Mouse (Mus musculus) heart, embryonic 15.5 days (tissue): ENCODE measurements at regions not wholly inside any gene's neighbourhood (a gene's known extent, or its start where the extent isn't known, plus 50 kb on each side); places are given as distances from the start of the nearest gene placed in this dataset.
"Not testable (repeated sequence)": the region's sequence is repeated elsewhere in the genome, so short reads cannot be mapped to it uniquely, and the experiment has no call there.

Experiments
- ATAC-seq: fragments of 200-750 bp; cut with Nextera tagmentation; replicated peaks from 2 replicates; pipeline ENCODE4 v1.8.0; 2017; ENCODE audit warnings: low read depth, moderate TSS enrichment; ENCODE audit not compliant: insufficient number of reproducible peaks, insufficient read depth, low FRiP score
- H3K27ac ChIP-seq: fragments of 300-500 bp; sonication (generic); 2 replicates; pipeline ENCODE4 v1.5.1; 2015; ENCODE audit warnings: mild to moderate bottlenecking, inconsistent platforms
- H3K27me3 ChIP-seq: fragments of 300-500 bp; sonication (generic); 2 replicates; pipeline ENCODE4 v1.6.1; 2015; ENCODE audit warnings: inconsistent platforms
- H3K36me3 ChIP-seq: fragments of 300-500 bp; sonication (generic); 2 replicates; pipeline ENCODE4 v1.6.1; 2015; ENCODE audit warnings: mild to moderate bottlenecking, inconsistent platforms
- H3K4me1 ChIP-seq: fragments of 300-500 bp; sonication (generic); replicated peaks from 2 replicates; pipeline ENCODE4 v1.6.1; 2015; ENCODE audit warnings: inconsistent platforms
- H3K4me2 ChIP-seq: fragments of 300-500 bp; sonication (generic); 2 replicates; pipeline ENCODE4 v1.6.1; 2015; ENCODE audit warnings: inconsistent platforms, mild to moderate bottlenecking, moderate library complexity
- H3K4me3 ChIP-seq: fragments of 300-500 bp; sonication (generic); 2 replicates; pipeline ENCODE4 v1.5.1; 2015; ENCODE audit warnings: mild to moderate bottlenecking, inconsistent platforms
- H3K9ac ChIP-seq: fragments of 300-500 bp; sonication (generic); 2 replicates; pipeline ENCODE4 v1.6.1; 2015; ENCODE audit warnings: mild to moderate bottlenecking, inconsistent platforms
- H3K9me3 ChIP-seq: fragments of 300-500 bp; sonication (generic); replicated peaks from 2 replicates; pipeline ENCODE4 v1.6.1; 2016; ENCODE audit warnings: inconsistent platforms
- WGBS: fragments of 180-500 bp; shearing (Covaris S2); methylation state at CpG from one replicate; pipeline ENCODE4 v1.1.7; 2015; ENCODE audit warnings: mixed read lengths; 5-methylcytosine and 5-hydroxymethylcytosine counted together

DNA sequence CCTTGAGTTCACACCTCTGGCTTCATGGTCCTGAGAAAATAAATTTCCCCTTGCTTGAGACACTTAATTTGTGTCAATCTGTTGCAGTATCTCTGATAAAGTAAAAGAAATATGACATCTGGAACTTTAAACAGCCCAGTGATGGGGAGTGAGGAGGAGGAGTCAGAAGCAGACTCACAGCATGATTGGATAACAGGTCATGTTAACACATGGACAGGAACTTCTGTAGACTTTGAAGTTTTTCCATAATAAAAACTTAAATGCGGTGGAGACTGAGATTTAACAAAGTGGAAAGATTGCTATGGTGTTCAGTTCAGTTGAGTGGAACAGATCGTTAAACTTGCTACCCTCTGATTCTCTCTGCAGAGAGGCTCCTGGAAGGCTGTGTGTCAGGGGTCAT, 143.7 kb upstream of the Gm10306 start:
- 69% methylated on average over 2 of the region's 2 CpGs for WGBS
- no peaks in the 10 kb centered on the region for H3K4me1 ChIP-seq
- no peak overlapping the region for H3K4me3 ChIP-seq
- H3K27me3 ChIP-seq = no peaks in the 10 kb centered on the region
- H3K36me3 ChIP-seq = no peaks in the 10 kb centered on the region
- H3K9me3 ChIP-seq = no peaks in the 10 kb centered on the region
- no peak overlapping the region for H3K9ac ChIP-seq
- H3K27ac ChIP-seq = no peak overlapping the region
- no peak for ATAC-seq
- H3K4me2 ChIP-seq = no peak overlapping the region

- WGBS = 56% methylated on average over 10 of the region's 10 CpGs
- H3K4me1 ChIP-seq, H3K9ac ChIP-seq, ATAC-seq, H3K27me3 ChIP-seq, H3K36me3 ChIP-seq, H3K4me2 ChIP-seq, H3K9me3 ChIP-seq, H3K27ac ChIP-seq, H3K4me3 ChIP-seq: not testable (repeated sequence)
These were observed 130.8 kb upstream of the Gm10306 start for GRCm38 (mm10) chr4:94425525-94425924.

GRCm38 (mm10) chr4:94427581-94427980, 128.8 kb upstream of the Gm10306 start:
- Histone ChIP-seq H3K27ac (no peak overlapping the region), H3K9ac (no peak overlapping the region), H3K27me3 (no peaks in the 10 kb centered on the region), H3K4me2 (no peak overlapping the region), H3K4me3 (no peak overlapping the region), H3K9me3 (no peaks in the 10 kb centered on the region), H3K36me3 (no peaks in the 10 kb centered on the region), H3K4me1 (no peaks in the 10 kb centered on the region)
- no peak for ATAC-seq
- WGBS = 87% methylated on average over 5 of the region's 5 CpGs

DNA sequence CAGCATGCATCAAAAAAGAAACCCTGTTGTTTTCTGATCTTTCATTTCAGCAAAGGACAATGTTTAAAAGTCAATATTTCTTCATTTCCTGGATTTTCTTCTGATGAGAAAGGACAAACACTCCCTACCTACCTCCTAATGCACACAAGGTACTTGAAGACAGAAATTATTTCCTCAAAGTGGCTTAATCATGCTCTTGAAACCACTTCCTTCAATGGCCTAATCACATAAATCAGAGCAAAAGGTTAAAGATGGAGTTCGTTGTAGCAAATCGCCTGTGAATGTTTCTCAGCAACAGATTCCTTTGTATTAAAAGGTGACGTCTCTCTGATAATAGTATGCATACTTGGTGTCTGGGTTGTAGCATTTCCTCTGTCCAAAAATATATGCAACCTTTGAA, 124.3 kb upstream of the Gm10306 start:
- Histone ChIP-seq H3K4me3 (no peak overlapping the region), H3K9ac (no peak overlapping the region), H3K27ac (no peak overlapping the region), H3K4me2 (no peak overlapping the region), H3K27me3 (no peaks in the 10 kb centered on the region), H3K9me3 (no peaks in the 10 kb centered on the region), H3K36me3 (no peaks in the 10 kb centered on the region), H3K4me1 (no peaks in the 10 kb centered on the region)
- 75% methylated on average over 3 of the region's 3 CpGs for WGBS
- no peak for ATAC-seq

DNA sequence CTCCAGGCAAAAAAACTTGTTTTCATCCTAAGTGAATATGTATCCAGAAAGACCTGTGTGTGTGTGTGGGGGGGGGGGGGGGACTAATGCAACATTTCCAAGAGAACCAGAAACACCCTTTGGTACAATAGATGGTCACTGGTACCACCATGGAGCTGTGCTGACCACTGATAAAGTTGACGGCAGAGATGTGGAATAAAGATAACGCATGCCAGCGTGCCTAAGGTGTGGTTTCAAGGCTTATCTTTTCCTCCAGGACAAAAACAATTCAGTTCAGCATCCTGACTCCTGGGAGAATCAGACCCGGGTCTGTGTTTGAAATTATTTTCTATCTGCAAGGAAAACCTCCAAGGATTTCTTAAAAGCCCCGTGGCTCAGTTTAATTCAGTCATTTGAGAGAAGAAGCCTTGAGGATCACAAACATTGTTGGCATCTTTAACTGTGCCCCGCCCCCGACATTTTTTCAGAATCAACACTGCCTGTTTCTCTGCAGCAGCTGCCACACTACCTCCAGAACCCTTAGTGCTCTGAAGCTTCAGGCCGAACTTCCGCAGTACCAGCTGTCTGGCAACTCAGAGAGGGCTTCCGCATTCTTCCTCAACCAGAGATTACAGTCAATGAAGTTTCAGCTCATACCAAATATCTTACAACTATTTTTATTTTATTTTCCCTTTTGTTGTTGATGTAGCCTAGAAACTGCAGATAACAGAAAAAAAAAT, 118.5 kb upstream of the Gm10306 start:
- H3K27me3 ChIP-seq = no peaks in the 10 kb centered on the region
- ATAC-seq = no peak
- no peaks in the 10 kb centered on the region for H3K36me3 ChIP-seq
- no peak overlapping the region for H3K4me3 ChIP-seq
- 47% methylated on average over 10 of the region's 10 CpGs for WGBS
- no peak overlapping the region for H3K9ac ChIP-seq
- H3K27ac ChIP-seq = no peak overlapping the region
- no peak overlapping the region for H3K4me2 ChIP-seq
- no peaks in the 10 kb centered on the region for H3K4me1 ChIP-seq
- H3K9me3 ChIP-seq = no peaks in the 10 kb centered on the region

GRCm38 (mm10) chr4:94439159-94439836, 117.0 kb upstream of the Gm10306 start:
- H3K27me3 ChIP-seq = no peaks in the 10 kb centered on the region
- no peaks in the 10 kb centered on the region for H3K4me1 ChIP-seq
- H3K9ac ChIP-seq = no peak overlapping the region
- H3K27ac ChIP-seq = no peak overlapping the region
- no peak for ATAC-seq
- 71% methylated on average over 6 of the region's 6 CpGs for WGBS
- no peak overlapping the region for H3K4me2 ChIP-seq
- H3K36me3 ChIP-seq = no peaks in the 10 kb centered on the region
- H3K4me3 ChIP-seq = no peak overlapping the region
- no peaks in the 10 kb centered on the region for H3K9me3 ChIP-seq

GRCm38 (mm10) chr4:94446604-94447003, 109.7 kb upstream of the Gm10306 start:
- WGBS = 59% methylated on average over 4 of the region's 4 CpGs

More at GRCm38 (mm10) chr4:94446604-94447003, 109.7 kb upstream of the Gm10306 start:
- no peaks in the 10 kb centered on the region for H3K9me3 ChIP-seq
- H3K9ac ChIP-seq = no peak overlapping the region
- no peak overlapping the region for H3K4me2 ChIP-seq
- H3K4me3 ChIP-seq = no peak overlapping the region
- H3K27me3 ChIP-seq = no peaks in the 10 kb centered on the region
- H3K36me3 ChIP-seq = no peaks in the 10 kb centered on the region
- no peaks in the 10 kb centered on the region for H3K4me1 ChIP-seq
- no peak overlapping the region for H3K27ac ChIP-seq
- ATAC-seq = no peak
